Mouse (Mus musculus) urinary bladder, adult 18-20 months (tissue): ENCODE data around the gene Rfc2.
"Not testable (repeated sequence)": the region's sequence is repeated elsewhere in the genome, so short reads cannot be mapped to it uniquely, and the experiment has no call there.

Source experiments
- DNase-seq, 2 experiments: peaks; one replicate each; pipeline ENCODE4 v3.0.0; 2022; ENCODE audit warnings: low spot score in 2 of 2, mixed read lengths in 2 of 2

The Rfc2 gene

GRCm38 (mm10) chr5:134648976-134649375, 67.8 kb downstream of the Rfc2 start:
- DNase-seq, result not testable (repeated sequence)

- DNase-seq, result no peak
Measured at GRCm38 (mm10) chr5:134650926-134651325, 69.8 kb downstream of the Rfc2 start.
